21 mouse cellular contexts compared by ENCODE assay signal in genomic region chr1:136927428-136927827, GRCm38 (mm10). TPM values are rescaled to one million over a fixed set of nuclear protein-coding genes. Genes with fewer than 3 reads are reported as not detected.
A peak's percentile ranks its signal among the peaks of the same experiment; 100 is the strongest.
DNase-seq lines count a peak whose midpoint lies in the region; ATAC-seq and TF ChIP-seq lines count a peak whose summit lies in the region.
"Had no signal": no experiment of that assay in that cellular context is flagged by ENCODE, and none has a peak within 500 bp of the region (broad histone marks: within the 10 kb centered on the region; RNA-seq: fewer than 3 reads in every experiment).

No protein-coding gene starts in this region.

- DNase-seq in forebrain, postnatal 0 days = no peak
- no peak for DNase-seq in limb, embryonic 10.5 days (ENCODE audit: low spot score)
- no peak for DNase-seq in CH12.LX (ENCODE audit: extremely low read depth)
- peak; percentile 50 for DNase-seq in limb, embryonic 14.5 days (ENCODE audit: low spot score)
- no peak for DNase-seq in kidney, postnatal 14 days
- DNase-seq: adrenal gland, postnatal 25 days; cerebellum, adult 18-20 months; cerebellum, adult 9-11 months; cerebellum, postnatal 36 days; gastrocnemius, adult 2 months; gastrocnemius, postnatal 25 days; heart, postnatal 14 days had no signal

- no peak overlapping the region for H3K27ac ChIP-seq in forebrain, postnatal 0 days (ENCODE audit: low read depth, low read length)
- H3K27ac ChIP-seq in forebrain, embryonic 13.5 days = no peak overlapping the region
- no peak overlapping the region for H3K27ac ChIP-seq in limb, embryonic 12.5 days
- no peak overlapping the region for H3K27ac ChIP-seq in limb, embryonic 10.5 days
- no peak overlapping the region for H3K27ac ChIP-seq in CH12.LX (ENCODE audit: insufficient read depth, low read depth)
- no peak overlapping the region for H3K27ac ChIP-seq in limb, embryonic 14.5 days (replicated peaks; ENCODE audit: low read depth, low read length)
- H3K27ac ChIP-seq: forebrain, embryonic 12.5 days; gastrocnemius, adult 2 months; heart, embryonic 15.5 days; hindbrain, embryonic 15.5 days had no signal

- dilution Hi-C loops in CH12.LX (cut with MboI; ENCODE audit: extremely low pct_ligation_motif_present, extremely low pct_unique_long_range_greater_than_20kb, low sequenced_read_pairs) = no loop called here

- no peak for TF ChIP-seq POLR2A in CH12.LX (IDR thresholded peaks at IDR 0.05; ENCODE audit: low read depth, low read length)
- TF ChIP-seq POLR2A in limb, embryonic 14.5 days (IDR thresholded peaks at IDR 0.05; ENCODE audit: borderline replicate concordance, extremely low read depth, insufficient read depth, insufficient read length) = no peak

- H3K4me2 ChIP-seq in forebrain, postnatal 0 days (ENCODE audit: low read depth) = no peak overlapping the region
- H3K4me2 ChIP-seq in forebrain, embryonic 13.5 days = no peak overlapping the region
- no peak overlapping the region for H3K4me2 ChIP-seq in limb, embryonic 12.5 days
- no peak overlapping the region for H3K4me2 ChIP-seq in CH12.LX (ENCODE audit: insufficient read depth, low read depth, poor library complexity, severe bottlenecking)
- H3K4me2 ChIP-seq in limb, embryonic 14.5 days (replicated peaks; ENCODE audit: low read depth, low read length, severe bottlenecking) = no peak overlapping the region
- H3K4me2 ChIP-seq: forebrain, embryonic 12.5 days; heart, embryonic 15.5 days; hindbrain, embryonic 15.5 days had no signal

- peak; percentile 9; the same call in 1 of the 2 replicates for TF ChIP-seq CTCF in forebrain, postnatal 0 days (IDR thresholded peaks at IDR 0.05; ENCODE audit: low read depth)
- TF ChIP-seq CTCF in CH12.LX (conservative IDR thresholded peaks at IDR 0.05 in 1 of 2, IDR thresholded peaks at IDR 0.05 in 1 of 2; ENCODE audit: low read depth in 2 of 2, low read length in 2 of 2) = no peak; a peak in 1 of 4 replicates

- TF ChIP-seq EP300 in CH12.LX (IDR thresholded peaks at IDR 0.05; ENCODE audit: low read length) = no peak

- in situ Hi-C loops in CH12.LX (cut with MboI; ENCODE audit: low pct_ligation_motif_present, low pct_unique_long_range_greater_than_20kb, low sequenced_read_pairs) = no loop called here

- ATAC-seq in forebrain, postnatal 0 days = no peak
- no peak for ATAC-seq in forebrain, embryonic 13.5 days
- peak; percentile 56; the same call in 1 of the 2 replicates for ATAC-seq in limb, embryonic 12.5 days (ENCODE audit: insufficient number of reproducible peaks, insufficient read depth, low FRiP score, low TSS enrichment, low read depth)
- peak; percentile 67 for ATAC-seq in limb, embryonic 14.5 days (ENCODE audit: low FRiP score, low read depth)
- ATAC-seq: activated CD4-positive, CD25-positive, alpha-beta regulatory T cell, adult 4 months; Patski had no signal

- no peaks in the 10 kb centered on the region for H3K9me3 ChIP-seq in forebrain, postnatal 0 days (ENCODE audit: low read length)
- no peaks in the 10 kb centered on the region for H3K9me3 ChIP-seq in forebrain, embryonic 13.5 days (replicated peaks)
- H3K9me3 ChIP-seq in limb, embryonic 12.5 days = no peaks in the 10 kb centered on the region
- H3K9me3 ChIP-seq in limb, embryonic 10.5 days (replicated peaks) = no peaks in the 10 kb centered on the region
- H3K9me3 ChIP-seq in CH12.LX (replicated peaks; ENCODE audit: low read length) = no peaks in the 10 kb centered on the region
- no peaks in the 10 kb centered on the region for H3K9me3 ChIP-seq in limb, embryonic 14.5 days (ENCODE audit: control insufficient read depth, low read length)
- H3K9me3 ChIP-seq: forebrain, embryonic 12.5 days; heart, embryonic 15.5 days; hindbrain, embryonic 15.5 days had no signal

- H3K36me3 ChIP-seq in forebrain, postnatal 0 days (ENCODE audit: insufficient read depth) = no peaks in the 10 kb centered on the region
- H3K36me3 ChIP-seq in forebrain, embryonic 13.5 days (ENCODE audit: poor library complexity, severe bottlenecking) = no peaks in the 10 kb centered on the region
- no peaks in the 10 kb centered on the region for H3K36me3 ChIP-seq in limb, embryonic 12.5 days
- H3K36me3 ChIP-seq in limb, embryonic 10.5 days = no peaks in the 10 kb centered on the region
- H3K36me3 ChIP-seq in CH12.LX (replicated peaks in 1 of 2; ENCODE audit: control insufficient read depth in 1 of 2, insufficient read depth in 1 of 2, low read length in 1 of 2) = no peaks in the 10 kb centered on the region
- H3K36me3 ChIP-seq in limb, embryonic 14.5 days (ENCODE audit: control insufficient read depth, insufficient read depth, low read length) = no peaks in the 10 kb centered on the region
- H3K36me3 ChIP-seq: forebrain, embryonic 12.5 days; heart, embryonic 15.5 days; hindbrain, embryonic 15.5 days had no signal

- WGBS in forebrain, postnatal 0 days = 56% methylated on average over 9 of the region's 9 CpGs
- WGBS in forebrain, embryonic 13.5 days = 56% methylated on average over 9 of the region's 9 CpGs
- 46% methylated on average over 9 of the region's 9 CpGs for WGBS in limb, embryonic 12.5 days
- 69% methylated on average over 9 of the region's 9 CpGs for WGBS in limb, embryonic 10.5 days
- 40% methylated on average over 9 of the region's 9 CpGs for WGBS in limb, embryonic 14.5 days

- no peaks in the 10 kb centered on the region for H3K27me3 ChIP-seq in forebrain, postnatal 0 days (ENCODE audit: insufficient read depth, low read length)
- H3K27me3 ChIP-seq in forebrain, embryonic 13.5 days = peaks cover 24% of the 10 kb centered on the region
- H3K27me3 ChIP-seq in limb, embryonic 12.5 days = 0 out of 2 replicates have a peak, but pooled peaks cover 4% of the 10 kb centered on the region
- H3K27me3 ChIP-seq in limb, embryonic 10.5 days (ENCODE audit: low read depth, poor library complexity, severe bottlenecking) = no peaks in the 10 kb centered on the region
- no peaks in the 10 kb centered on the region for H3K27me3 ChIP-seq in CH12.LX (replicated peaks)
- H3K27me3 ChIP-seq in limb, embryonic 14.5 days (ENCODE audit: control insufficient read depth, insufficient read depth, low read length) = no peaks in the 10 kb centered on the region
- H3K27me3 ChIP-seq: heart, embryonic 15.5 days; hindbrain, embryonic 15.5 days; Patski had no signal

- H3K79me2 ChIP-seq in CH12.LX (replicated peaks; ENCODE audit: control insufficient read depth, extremely low read depth, insufficient read depth, poor library complexity, severe bottlenecking) = no peaks in the 10 kb centered on the region

- TF ChIP-seq RAD21 in CH12.LX (IDR thresholded peaks at IDR 0.05; ENCODE audit: low read depth, low read length) = no peak; the same call in 1 of the 2 replicates

- H3K9ac ChIP-seq in forebrain, postnatal 0 days = no peak overlapping the region
- H3K9ac ChIP-seq in forebrain, embryonic 13.5 days = no peak overlapping the region
- H3K9ac ChIP-seq in limb, embryonic 12.5 days (replicated peaks) = no peak overlapping the region
- no peak overlapping the region for H3K9ac ChIP-seq in CH12.LX (ENCODE audit: insufficient read depth, low read depth)
- no peak overlapping the region for H3K9ac ChIP-seq in limb, embryonic 14.5 days (ENCODE audit: low read depth, low read length, severe bottlenecking)
- H3K9ac ChIP-seq: forebrain, embryonic 12.5 days; heart, embryonic 15.5 days; hindbrain, embryonic 15.5 days had no signal

- no peak overlapping the region for H3K4me3 ChIP-seq in forebrain, postnatal 0 days (ENCODE audit: low read depth, low read length)
- no peak overlapping the region for H3K4me3 ChIP-seq in forebrain, embryonic 13.5 days
- H3K4me3 ChIP-seq in limb, embryonic 12.5 days (replicated peaks) = no peak overlapping the region
- H3K4me3 ChIP-seq in limb, embryonic 10.5 days = no peak overlapping the region
- H3K4me3 ChIP-seq in CH12.LX (replicated peaks in 1 of 3; ENCODE audit: low read depth in 2 of 3, low read length in 2 of 3, poor library complexity in 1 of 3) = no peak overlapping the region
- H3K4me3 ChIP-seq in limb, embryonic 14.5 days (replicated peaks; ENCODE audit: low read length) = no peak overlapping the region
- H3K4me3 ChIP-seq: forebrain, embryonic 12.5 days; gastrocnemius, adult 2 months; heart, embryonic 15.5 days; hindbrain, embryonic 15.5 days had no signal

- H3K4me1 ChIP-seq in forebrain, postnatal 0 days (ENCODE audit: insufficient read depth) = no peaks in the 10 kb centered on the region
- H3K4me1 ChIP-seq in forebrain, embryonic 13.5 days = peaks cover 3% of the 10 kb centered on the region; the same call in 1 of the 2 replicates
- H3K4me1 ChIP-seq in limb, embryonic 12.5 days (replicated peaks) = peaks cover 6% of the 10 kb centered on the region; the same call in 1 of the 2 replicates
- H3K4me1 ChIP-seq in limb, embryonic 10.5 days = peaks cover 17% of the 10 kb centered on the region
- peaks cover 0 to 8% of the 10 kb centered on the region in 2 experiments; a peak in 3 of 4 replicates for H3K4me1 ChIP-seq in CH12.LX (ENCODE audit: control insufficient read depth in 1 of 2, insufficient read depth in 2 of 2)
- no peaks in the 10 kb centered on the region for H3K4me1 ChIP-seq in limb, embryonic 14.5 days (ENCODE audit: control insufficient read depth, insufficient read depth, low read length)
- H3K4me1 ChIP-seq: heart, embryonic 15.5 days; hindbrain, embryonic 15.5 days had no signal

TF ChIP-seq in CH12.LX, 34 proteins besides CTCF, POLR2A, EP300 and RAD21:
- TF ChIP-seq SMC3 (IDR thresholded peaks at IDR 0.05; ENCODE audit: low read depth, low read length) (0 out of 2 replicates have a peak, but pooled peaks have one; percentile 4), CHD1 (IDR thresholded peaks at IDR 0.05; ENCODE audit: low read depth, low read length) (no peak), TBP (conservative IDR thresholded peaks at IDR 0.05; ENCODE audit: low read depth, low read length) (no peak), MAX (IDR thresholded peaks at IDR 0.05; ENCODE audit: low read length) (no peak)

RNA-seq across cellular contexts. Expression of gene Nr5a2, which starts 32.8 kb away (rescaled TPM):
- total RNA-seq in forebrain, postnatal 0 days (2014; rRNA removed) = 0.54 and 0.57 TPM in 2 replicates
- polyA plus RNA-seq in forebrain, postnatal 0 days (2015; fragmentation: Nextera tagmentation; extraction: Ambion mirVana) = 0.13 TPM in 2 replicates
- 0.35 and 0.48 TPM in 2 replicates for polyA plus RNA-seq in forebrain, embryonic 13.5 days (2015; fragmentation: Nextera tagmentation; extraction: Ambion mirVana)
- 0.34 and 0.35 TPM in 2 replicates for polyA plus RNA-seq in limb, embryonic 12.5 days (2016; fragmentation: Nextera tagmentation; extraction: Ambion mirVana)
- 0.30 and 0.40 TPM in 2 replicates for polyA plus RNA-seq in limb, embryonic 10.5 days (2016; fragmentation: Nextera tagmentation; extraction: Ambion mirVana)
- 0.25 and 0.47 TPM in 2 replicates for total RNA-seq in CH12.LX (2012; rRNA removed)
- 0.90 and 1.3 TPM in 2 replicates for total RNA-seq in CH12.LX (2014; rRNA removed)
- 0.71 and 0.77 TPM in 2 replicates for polyA plus RNA-seq in CH12.LX (2012; ENCODE audit: insufficient read length, low read depth)
- 1.0 and 1.1 TPM in 2 replicates for polyA plus RNA-seq in limb, embryonic 14.5 days (2012; rRNA removed)
- polyA plus RNA-seq in limb, embryonic 14.5 days (2014; fragmentation: Nextera tagmentation; extraction: Ambion mirVana) = 0.70 and 1.1 TPM in 2 replicates
- total RNA-seq: granulocyte monocyte progenitor cell, adult 5-6 weeks had no signal
- polyA plus RNA-seq: C2C12 had no signal

Comparison
In these comparisons a context has a peak if more than half of its experiments do, and no peak if none do; other contexts are left out.
1. ATAC-seq: peak in limb, embryonic 12.5 days (single experiment) and limb, embryonic 14.5 days (single experiment); none in forebrain, postnatal 0 days (single experiment) and forebrain, embryonic 13.5 days (single experiment).